Mouse (Mus musculus): ENCODE results near the gene Mettl23.

DNA sequence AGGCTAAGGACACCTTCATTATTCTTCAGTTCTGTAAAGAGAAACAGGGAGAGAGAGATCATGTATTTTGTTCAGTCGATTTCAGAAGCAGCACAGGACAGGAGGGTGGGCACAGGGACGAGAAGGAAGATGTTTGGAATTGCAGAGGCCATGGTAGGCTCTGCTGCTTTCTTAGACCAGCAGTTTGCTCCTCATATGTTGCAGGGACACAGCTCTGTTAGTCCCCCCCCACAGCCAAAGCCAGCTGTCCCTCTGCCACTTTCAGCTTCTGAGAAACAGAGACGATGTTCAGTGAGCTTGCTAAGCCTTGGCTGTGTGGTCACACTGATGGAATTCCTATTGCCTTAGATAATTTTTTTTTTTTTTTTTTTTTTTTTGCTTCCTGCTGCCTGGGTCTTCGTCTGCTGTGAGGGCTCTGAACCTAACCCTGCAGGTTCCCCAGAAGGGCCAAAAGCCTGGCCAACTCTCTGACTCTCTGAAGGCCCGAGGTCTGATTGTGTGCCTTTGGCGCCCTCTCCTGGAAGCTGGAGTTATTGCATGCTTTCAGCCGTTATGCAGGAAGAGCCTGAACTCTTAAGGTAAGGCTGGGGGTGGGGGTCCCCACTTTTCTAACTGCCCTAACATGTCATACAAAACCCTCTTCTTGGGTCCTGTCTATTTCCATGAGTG lies 35.0 kb upstream of the Mettl23 start:
- peak; percentile 69 for TF ChIP-seq CTCF (IDR thresholded peaks at IDR 0.05; ENCODE audit: low read depth, low read length)
- TF ChIP-seq TAL1 (conservative IDR thresholded peaks at IDR 0.05; ENCODE audit: low read depth, low read length), result no peak
- TF ChIP-seq POLR2AphosphoS5 (IDR thresholded peaks at IDR 0.05; ENCODE audit: insufficient replicate concordance, low read depth, low read length), result no peak

Measured in G1E (cell line).